Mouse (Mus musculus): ENCODE data around the gene Cbln3. TPM values are rescaled to one million over a fixed set of nuclear protein-coding genes. Genes with fewer than 3 reads are reported as not detected.
A peak's percentile ranks its signal among the peaks of the same experiment; 100 is the strongest.

Gene Cbln3
- polyA plus RNA-seq, 1 experiment from 2014 or later: 0.26 TPM

DNA sequence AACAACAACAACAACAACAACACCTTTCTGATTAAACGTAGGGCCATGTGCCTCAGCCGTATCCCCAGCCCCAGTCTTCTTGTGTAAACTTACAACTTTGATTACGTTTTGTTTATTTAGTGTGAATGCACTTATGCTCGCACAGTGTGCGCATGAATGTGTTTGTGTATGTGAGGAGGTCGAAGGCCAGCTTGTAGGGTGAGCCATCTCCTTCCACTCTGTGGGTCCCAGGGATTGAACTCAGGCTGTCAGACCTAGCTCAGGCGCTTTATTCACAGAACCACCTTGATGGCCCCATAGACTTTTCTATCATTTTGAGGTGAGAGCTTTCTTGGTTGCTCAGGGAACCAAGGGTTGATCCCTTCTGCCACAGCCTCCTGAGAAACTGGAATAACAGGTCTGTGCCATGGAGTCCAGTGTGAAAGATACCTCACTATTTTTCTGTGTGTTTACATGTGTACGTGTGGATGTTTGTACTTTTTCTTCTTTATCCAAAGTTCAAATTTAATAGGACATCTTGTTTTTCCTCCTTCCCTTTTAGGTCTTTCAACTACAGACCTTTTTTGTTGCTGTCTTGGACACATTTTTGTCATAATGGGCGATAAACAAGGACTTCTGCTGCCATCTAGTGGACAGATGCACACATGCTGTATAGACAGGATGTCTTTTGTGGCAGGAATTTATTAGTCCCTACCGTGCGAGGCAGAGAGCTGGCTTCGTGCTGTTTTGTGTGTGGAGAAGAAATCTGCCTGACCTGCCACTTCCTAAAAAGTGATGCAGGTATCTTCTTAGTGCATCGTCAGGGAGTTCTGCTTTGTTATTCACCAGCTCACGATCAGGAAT, 34.3 kb upstream of the Cbln3 start:
- Histone ChIP-seq H3K9ac (replicated peaks; ENCODE audit: low read depth) (no peak overlapping the region), H3K9me3 (ENCODE audit: low read length) (no peaks in the 10 kb centered on the region), H3K4me2 (replicated peaks; ENCODE audit: low read depth, low read length) (no peak overlapping the region), H3K27me3 (replicated peaks; ENCODE audit: insufficient read depth, low read length) (no peaks in the 10 kb centered on the region), H3K36me3 (ENCODE audit: insufficient read depth, low read length) (no peaks in the 10 kb centered on the region), H3K27ac (ENCODE audit: low read length) (no peak overlapping the region), H3K4me3 (ENCODE audit: low read depth, low read length) (no peak overlapping the region), H3K4me1 (ENCODE audit: insufficient read depth, low read depth, low read length) (no peaks in the 10 kb centered on the region)
- TF ChIP-seq EP300 (IDR thresholded peaks at IDR 0.05) (no peak), CTCF (IDR thresholded peaks at IDR 0.05) (peak; percentile 98)
- DNase-seq (ENCODE audit: low spot score): peak; percentile 96
- peak; percentile 87 for ATAC-seq
- 17% methylated on average over 14 of the region's 14 CpGs for whole genome bisulfite sequencing

DNA sequence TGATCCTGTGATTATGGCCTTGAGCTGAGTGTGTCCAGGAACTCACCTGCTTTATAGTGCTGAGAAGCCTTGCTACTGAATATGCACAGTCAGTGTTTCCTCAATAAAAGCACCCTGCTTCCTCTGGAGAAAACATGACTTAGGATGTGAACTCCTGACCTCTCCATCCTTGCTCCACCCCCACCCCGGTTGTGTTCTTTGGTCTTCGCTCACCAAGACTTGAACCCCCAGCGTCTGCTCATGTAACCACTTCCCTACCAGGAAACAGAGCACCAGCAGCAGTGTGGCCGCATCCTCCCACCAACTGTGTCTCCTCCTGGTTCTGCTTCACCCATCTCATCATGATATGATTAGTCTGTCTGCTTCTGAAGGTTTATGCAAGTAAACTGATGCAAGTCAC, 29.2 kb upstream of the Cbln3 start:
- TF ChIP-seq CTCF (IDR thresholded peaks at IDR 0.05) (no peak), EP300 (IDR thresholded peaks at IDR 0.05) (no peak)
- Histone ChIP-seq H3K4me2 (replicated peaks; ENCODE audit: low read depth, low read length) (no peak overlapping the region), H3K27ac (ENCODE audit: low read length) (no peak overlapping the region), H3K4me1 (ENCODE audit: insufficient read depth, low read depth, low read length) (no peaks in the 10 kb centered on the region), H3K9me3 (ENCODE audit: low read length) (no peaks in the 10 kb centered on the region), H3K9ac (replicated peaks; ENCODE audit: low read depth) (no peak overlapping the region), H3K36me3 (ENCODE audit: insufficient read depth, low read length) (no peaks in the 10 kb centered on the region), H3K4me3 (ENCODE audit: low read depth, low read length) (no peak overlapping the region), H3K27me3 (replicated peaks; ENCODE audit: insufficient read depth, low read length) (no peaks in the 10 kb centered on the region)
- ATAC-seq (no peak), DNase-seq (ENCODE audit: low spot score) (no peak)
- WGBS: 41% methylated on average over 4 of the region's 4 CpGs

DNA sequence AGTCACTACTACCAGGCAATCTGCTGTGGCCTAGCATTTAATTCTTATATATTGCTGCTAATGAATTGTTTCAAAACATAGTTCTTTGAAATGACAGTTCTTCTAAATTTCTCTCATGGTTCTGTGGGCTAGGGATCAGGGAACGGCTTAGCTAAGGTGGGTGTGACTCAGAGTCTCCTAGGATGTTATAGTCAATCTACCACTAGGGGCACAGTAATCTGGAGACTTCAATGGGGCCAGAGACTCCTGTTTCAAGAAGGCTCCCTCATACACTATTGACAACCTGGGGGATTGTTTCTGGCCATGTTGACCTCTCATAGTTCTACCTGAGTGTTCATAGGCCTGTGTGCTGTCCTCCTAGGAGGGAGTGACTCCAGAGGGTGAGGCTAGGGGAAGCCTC, 21.3 kb upstream of the Cbln3 start:
- Histone ChIP-seq H3K4me2 (replicated peaks; ENCODE audit: low read depth, low read length) (no peak overlapping the region), H3K27me3 (replicated peaks; ENCODE audit: insufficient read depth, low read length) (no peaks in the 10 kb centered on the region), H3K9ac (replicated peaks; ENCODE audit: low read depth) (no peak overlapping the region), H3K9me3 (ENCODE audit: low read length) (no peaks in the 10 kb centered on the region), H3K4me1 (ENCODE audit: insufficient read depth, low read depth, low read length) (no peaks in the 10 kb centered on the region), H3K4me3 (ENCODE audit: low read depth, low read length) (no peak overlapping the region), H3K36me3 (ENCODE audit: insufficient read depth, low read length) (no peaks in the 10 kb centered on the region), H3K27ac (ENCODE audit: low read length) (no peak overlapping the region)
- ATAC-seq: 0 out of 2 replicates have a peak, but pooled peaks have one; percentile 38
- peak; percentile 61 for DNase-seq (ENCODE audit: low spot score)
- 6% methylated on average over 1 of the region's 1 CpGs for WGBS
- peak; percentile 65 for TF ChIP-seq CTCF (IDR thresholded peaks at IDR 0.05)
- TF ChIP-seq EP300 (IDR thresholded peaks at IDR 0.05): no peak

DNA sequence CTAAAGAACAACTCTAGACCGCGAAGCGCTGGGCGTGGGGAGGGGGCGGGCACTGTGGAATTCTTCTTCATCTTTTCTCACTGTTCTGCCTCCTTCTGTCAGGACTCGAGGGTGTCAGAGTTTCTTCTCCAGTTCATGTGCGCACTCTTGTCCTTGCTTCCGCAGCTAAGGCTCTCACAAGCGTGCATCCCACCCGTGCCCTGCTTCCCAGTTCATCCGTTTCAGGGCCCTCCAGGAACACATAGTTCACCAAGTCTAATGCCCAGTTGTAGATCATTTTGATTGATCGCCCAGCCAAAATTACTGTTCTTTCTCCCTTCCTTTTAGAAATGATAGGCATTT, 16.2 kb upstream of the Cbln3 start:
- TF ChIP-seq CTCF (IDR thresholded peaks at IDR 0.05) (no peak), EP300 (IDR thresholded peaks at IDR 0.05) (no peak; the same call in 1 of the 2 replicates)
- DNase-seq (ENCODE audit: low spot score) (no peak), ATAC-seq (peak; percentile 16; the same call in 1 of the 2 replicates)
- Histone ChIP-seq H3K4me2 (replicated peaks; ENCODE audit: low read depth, low read length) (peak overlapping the region; percentile 88), H3K36me3 (ENCODE audit: insufficient read depth, low read length) (peaks cover 4% of the 10 kb centered on the region), H3K27me3 (replicated peaks; ENCODE audit: insufficient read depth, low read length) (no peaks in the 10 kb centered on the region), H3K9ac (replicated peaks; ENCODE audit: low read depth) (peak overlapping the region; percentile 58; the same call in 1 of the 2 replicates), H3K9me3 (ENCODE audit: low read length) (no peaks in the 10 kb centered on the region), H3K27ac (ENCODE audit: low read length) (peak overlapping the region; percentile 44), H3K4me3 (ENCODE audit: low read depth, low read length) (peak overlapping the region; percentile 42), H3K4me1 (ENCODE audit: insufficient read depth, low read depth, low read length) (no peaks in the 10 kb centered on the region)
- 7% methylated on average over 12 of the region's 12 CpGs for WGBS

DNA sequence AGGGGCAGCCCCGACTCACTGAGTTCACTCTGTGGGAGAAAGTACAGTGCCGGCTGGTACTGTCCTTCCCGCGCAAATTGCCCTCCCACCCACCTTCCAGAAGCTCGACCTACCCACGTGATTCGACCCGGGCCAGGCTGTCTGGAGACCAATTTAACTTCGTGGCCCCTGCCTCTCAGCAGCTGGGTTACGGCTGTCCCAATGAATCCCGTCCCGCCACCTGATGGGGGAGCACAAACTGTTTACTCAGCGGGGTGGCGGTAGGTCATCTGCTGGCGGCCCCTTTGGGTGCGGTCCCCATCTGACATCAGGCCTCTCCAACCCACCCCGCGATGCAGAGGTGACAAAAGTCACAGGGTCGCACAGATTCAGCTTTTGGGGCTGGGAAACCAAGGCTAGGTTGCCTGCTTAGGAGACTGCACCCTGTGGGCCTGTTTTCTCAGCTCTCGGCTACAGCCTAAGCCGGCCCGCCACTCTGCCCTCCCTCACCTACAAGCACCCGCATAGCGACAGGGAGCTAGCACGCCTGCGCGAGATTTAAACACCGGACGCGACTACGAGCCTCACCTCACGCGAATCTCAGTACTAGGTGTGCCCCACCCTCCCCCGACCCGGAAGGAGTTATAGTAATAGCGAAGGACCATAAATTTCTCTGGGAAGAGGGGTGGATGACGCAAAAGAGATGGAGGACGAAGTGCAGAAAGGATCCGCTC, 15.7 kb upstream of the Cbln3 start, which contains the start of gene Sdr39u1:
TSS of gene Sdr39u1 (minus strand) at position 593 of the 713 bp plus-strand sequence.
- Histone ChIP-seq H3K9ac (replicated peaks; ENCODE audit: low read depth) (peak within 1 kb of the TSS; percentile 58), H3K27ac (ENCODE audit: low read length) (peak within 1 kb of the TSS; percentile 74), H3K4me1 (ENCODE audit: insufficient read depth, low read depth, low read length) (no peaks in the 10 kb centered on the region), H3K27me3 (replicated peaks; ENCODE audit: insufficient read depth, low read length) (no peaks in the 10 kb centered on the region), H3K36me3 (ENCODE audit: insufficient read depth, low read length) (peaks cover 9% of the 10 kb centered on the region), H3K9me3 (ENCODE audit: low read length) (no peaks in the 10 kb centered on the region), H3K4me3 (ENCODE audit: low read depth, low read length) (peak within 1 kb of the TSS; percentile 42), H3K4me2 (replicated peaks; ENCODE audit: low read depth, low read length) (peak within 1 kb of the TSS; percentile 88)
- peak; percentile 95 for DNase-seq (ENCODE audit: low spot score)
- 1% methylated on average over 39 of the region's 39 CpGs for WGBS
- ATAC-seq: peak; percentile 97
- TF ChIP-seq EP300 (IDR thresholded peaks at IDR 0.05) (peak; percentile 34; the same call in 1 of the 2 replicates), CTCF (IDR thresholded peaks at IDR 0.05) (0 out of 2 replicates have a peak, but pooled peaks have one; percentile 12)

DNA sequence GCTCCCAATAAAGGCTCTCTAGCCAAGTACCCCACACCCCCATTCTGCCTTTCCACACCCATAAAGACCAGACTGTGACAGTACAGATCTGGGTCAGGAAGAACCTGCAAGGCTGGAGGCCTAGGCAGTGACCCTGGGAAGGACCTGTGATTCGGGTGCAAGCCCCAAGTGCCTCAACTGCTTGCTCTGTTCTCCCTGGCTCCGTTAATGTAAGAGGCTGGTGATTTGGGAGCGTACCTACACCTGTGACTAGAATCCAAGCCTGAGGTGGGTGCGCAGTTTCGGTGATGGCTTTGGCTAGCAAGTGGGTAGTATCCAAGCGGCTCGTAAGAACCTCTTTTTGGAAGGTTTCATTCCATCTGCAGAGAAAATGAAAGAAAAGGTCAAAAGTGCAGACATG, 14.8 kb upstream of the Cbln3 start:
- TF ChIP-seq EP300 (IDR thresholded peaks at IDR 0.05) (no peak), CTCF (IDR thresholded peaks at IDR 0.05) (no peak)
- Histone ChIP-seq H3K4me1 (ENCODE audit: insufficient read depth, low read depth, low read length) (no peaks in the 10 kb centered on the region), H3K4me2 (replicated peaks; ENCODE audit: low read depth, low read length) (no peak overlapping the region), H3K27me3 (replicated peaks; ENCODE audit: insufficient read depth, low read length) (no peaks in the 10 kb centered on the region), H3K36me3 (ENCODE audit: insufficient read depth, low read length) (peaks cover 18% of the 10 kb centered on the region), H3K9ac (replicated peaks; ENCODE audit: low read depth) (no peak overlapping the region), H3K9me3 (ENCODE audit: low read length) (no peaks in the 10 kb centered on the region), H3K27ac (ENCODE audit: low read length) (no peak overlapping the region), H3K4me3 (ENCODE audit: low read depth, low read length) (no peak overlapping the region)
- no peak for ATAC-seq
- DNase-seq (ENCODE audit: low spot score): no peak
- WGBS: 90% methylated on average over 7 of the region's 7 CpGs
